Mouse (Mus musculus) forebrain, embryonic 15.5 days (tissue): ENCODE measurements around the gene Atm. TPM values are rescaled to one million over a fixed set of nuclear protein-coding genes. Genes with fewer than 3 reads are reported as not detected.

ENCODE experiments used
- ATAC-seq: fragments of 200-750 bp; cut with Nextera tagmentation; replicated peaks from 2 replicates; pipeline ENCODE4 v1.8.0; 2017; ENCODE audit warnings: mild to moderate bottlenecking, moderate TSS enrichment, moderate library complexity
- H3K27ac ChIP-seq: fragments of 300-500 bp; sonication (generic); replicated peaks from 2 replicates; pipeline ENCODE4 v1.5.1; 2015; ENCODE audit warnings: mild to moderate bottlenecking, inconsistent platforms
- H3K27me3 ChIP-seq: fragments of 300-500 bp; sonication (generic); 2 replicates; pipeline ENCODE4 v1.6.1; 2015; ENCODE audit warnings: inconsistent platforms
- H3K36me3 ChIP-seq: fragments of 300-500 bp; sonication (generic); 2 replicates; pipeline ENCODE4 v1.6.1; 2015; ENCODE audit warnings: mild to moderate bottlenecking, inconsistent platforms
- H3K4me1 ChIP-seq: fragments of 300-500 bp; sonication (generic); 2 replicates; pipeline ENCODE4 v1.6.1; 2015; ENCODE audit warnings: inconsistent platforms
- H3K4me2 ChIP-seq: fragments of 300-500 bp; sonication (generic); replicated peaks from 2 replicates; pipeline ENCODE4 v1.6.1; 2015; ENCODE audit warnings: mild to moderate bottlenecking, inconsistent platforms
- H3K4me3 ChIP-seq: fragments of 300-500 bp; sonication (generic); 2 replicates; pipeline ENCODE4 v1.5.1; 2015; ENCODE audit warnings: mild to moderate bottlenecking, inconsistent platforms
- H3K9ac ChIP-seq: fragments of 300-500 bp; sonication (generic); replicated peaks from 2 replicates; pipeline ENCODE4 v1.6.1; 2015; ENCODE audit warnings: mild to moderate bottlenecking, inconsistent platforms
- H3K9me3 ChIP-seq: fragments of 300-500 bp; sonication (generic); 2 replicates; pipeline ENCODE4 v1.6.1; 2016; ENCODE audit warnings: inconsistent platforms
- WGBS: fragments of 180-500 bp; shearing (Covaris S2); methylation state at CpG from one replicate; pipeline ENCODE4 v1.1.7; 2015; ENCODE audit warnings: mixed read lengths; 5-methylcytosine and 5-hydroxymethylcytosine counted together
- microRNA-seq: library from miRNA; unstranded; fragments of <30 nt; microRNA quantifications from one replicate; pipeline ENCODE4, GENCODE M21; 2016
- polyA plus RNA-seq: library from polyadenylated mRNA; unstranded; fragments of >200 nt; fragmentation: Nextera tagmentation; extraction: Ambion mirVana; gene quantifications from 2 replicates; pipeline ENCODE4 v1.2.1, GENCODE M21; 2015

The Atm gene
- polyA plus RNA-seq, 1 experiment from 2014 or later, result 12.4 TPM

DNA sequence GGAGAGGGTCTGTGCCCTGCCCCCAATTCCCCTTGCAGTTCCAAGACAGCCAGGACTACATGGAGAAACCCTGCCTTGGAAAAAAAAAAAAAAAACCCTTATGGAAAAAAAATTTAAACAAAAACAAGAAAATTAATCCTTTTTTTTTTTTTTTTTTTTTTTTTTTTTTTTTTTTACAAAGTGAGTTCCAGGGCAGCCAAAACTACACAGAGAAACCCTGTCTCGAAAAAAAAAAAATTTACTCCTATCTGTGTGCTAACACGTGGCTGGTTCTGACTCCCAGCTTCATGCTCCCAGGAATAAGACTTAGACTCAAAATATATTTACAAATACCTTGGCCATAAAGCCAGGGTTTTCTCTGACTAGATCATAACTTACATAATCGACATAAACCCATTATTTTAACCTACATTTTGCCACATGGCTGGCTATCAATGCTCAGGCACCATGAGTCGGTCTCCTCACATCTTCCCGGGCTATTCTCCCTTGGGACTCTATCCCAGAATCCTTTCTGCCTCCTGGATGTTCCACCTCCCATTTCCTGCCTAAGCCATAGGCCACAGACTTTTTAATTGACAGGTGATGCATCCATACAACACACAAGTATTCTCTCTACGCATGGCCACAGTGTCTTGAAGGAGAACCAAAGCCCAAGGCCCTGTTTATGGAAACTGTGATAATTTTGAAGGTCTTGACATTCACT, 132.3 kb downstream of the Atm start:
- no peak for ATAC-seq
- 0 out of 2 replicates have a peak overlapping the region, but pooled peaks have one; percentile 49 for H3K4me2 ChIP-seq
- 83% methylated on average over 6 of the region's 6 CpGs for WGBS
- H3K27ac ChIP-seq, result no peak overlapping the region
- H3K4me3 ChIP-seq, result no peak overlapping the region
- H3K4me1 ChIP-seq, result peaks cover 14% of the 10 kb centered on the region
- no peaks in the 10 kb centered on the region for H3K36me3 ChIP-seq
- H3K27me3 ChIP-seq, result no peaks in the 10 kb centered on the region
- H3K9me3 ChIP-seq, result no peaks in the 10 kb centered on the region
- H3K9ac ChIP-seq, result no peak overlapping the region

DNA sequence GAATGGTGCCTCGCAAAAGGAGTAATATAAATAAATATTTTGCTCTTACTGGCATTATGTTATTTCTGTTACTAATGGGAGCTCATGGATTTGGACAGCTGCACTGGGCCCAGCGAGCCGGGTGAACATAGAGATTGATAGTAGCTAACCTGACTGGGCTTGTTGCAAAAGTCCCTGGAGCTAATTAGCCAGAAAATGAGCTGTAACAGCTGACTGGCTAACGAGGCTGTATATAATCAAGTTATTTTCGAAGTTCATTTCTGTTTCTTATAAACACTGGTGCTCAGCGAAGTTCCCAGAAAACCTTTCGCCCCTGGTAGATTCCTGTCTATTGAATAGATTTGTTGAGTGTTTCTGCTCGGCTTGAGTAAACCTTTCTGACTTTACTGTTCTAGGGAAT, 133.5 kb downstream of the Atm start:
- Histone ChIP-seq H3K36me3 (no peaks in the 10 kb centered on the region), H3K9me3 (no peaks in the 10 kb centered on the region), H3K4me2 (peak overlapping the region; percentile 16; the same call in 1 of the 2 replicates), H3K9ac (no peak overlapping the region), H3K4me3 (no peak overlapping the region), H3K4me1 (peaks cover 14% of the 10 kb centered on the region), H3K27ac (no peak overlapping the region), H3K27me3 (no peaks in the 10 kb centered on the region)
- no peak for ATAC-seq
- WGBS, result 40% methylated on average over 8 of the region's 8 CpGs

DNA sequence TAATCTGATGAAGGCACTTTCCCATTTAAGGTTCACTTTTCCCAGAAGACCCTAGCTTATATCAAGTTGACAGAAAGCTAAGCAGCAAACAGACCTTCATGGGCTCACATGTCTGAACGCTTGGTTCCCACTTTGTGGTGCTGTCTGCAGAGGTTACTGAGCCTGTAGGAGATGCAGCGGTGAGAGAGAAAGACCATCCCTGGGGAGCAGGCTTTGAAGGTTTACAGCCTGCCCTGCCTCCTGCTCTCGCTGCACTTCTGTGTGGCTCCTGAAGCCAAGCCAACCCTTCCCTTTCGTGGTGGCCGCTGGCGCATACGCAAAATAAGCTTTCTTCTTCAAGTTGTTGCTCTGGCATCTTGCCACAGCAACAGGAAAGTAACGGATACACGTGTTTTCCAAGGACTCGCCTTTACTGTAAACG, 134.2 kb downstream of the Atm start, which contains the start of gene 4930550C14Rik:
TSS of gene 4930550C14Rik (plus strand) at position 35 of the 421 bp plus-strand sequence.
- H3K4me1 ChIP-seq, result peaks cover 14% of the 10 kb centered on the region
- H3K27me3 ChIP-seq, result no peaks in the 10 kb centered on the region
- no peak within 1 kb of the TSS for H3K9ac ChIP-seq
- WGBS, result 14% methylated on average over 11 of the region's 11 CpGs
- no peaks in the 10 kb centered on the region for H3K9me3 ChIP-seq
- no peak within 1 kb of the TSS for H3K4me3 ChIP-seq
- peak within 1 kb of the TSS; percentile 16; the same call in 1 of the 2 replicates for H3K4me2 ChIP-seq
- no peak within 1 kb of the TSS for H3K27ac ChIP-seq
- no peaks in the 10 kb centered on the region for H3K36me3 ChIP-seq
- no peak for ATAC-seq

DNA sequence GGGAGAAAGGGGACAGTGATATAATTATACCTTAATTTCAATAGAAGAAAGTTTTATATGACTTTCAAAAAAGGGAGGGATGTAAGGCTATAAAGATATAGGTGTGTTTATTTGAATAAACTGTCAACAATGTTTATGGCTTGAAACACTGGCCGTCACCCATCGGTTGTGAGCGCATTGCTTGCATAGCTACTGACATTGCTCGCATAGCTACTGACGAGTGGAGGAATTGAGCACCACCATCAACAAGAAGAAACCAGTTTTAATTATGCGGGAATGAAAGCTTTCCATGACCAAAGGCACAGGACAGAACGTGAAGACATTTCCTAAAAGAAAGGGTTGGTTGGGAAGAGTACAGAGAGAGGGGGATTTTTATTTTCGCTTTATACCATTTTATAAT, 135.4 kb downstream of the Atm start:
- WGBS, result 87% methylated on average over 8 of the region's 8 CpGs
- ATAC-seq, result no peak

DNA sequence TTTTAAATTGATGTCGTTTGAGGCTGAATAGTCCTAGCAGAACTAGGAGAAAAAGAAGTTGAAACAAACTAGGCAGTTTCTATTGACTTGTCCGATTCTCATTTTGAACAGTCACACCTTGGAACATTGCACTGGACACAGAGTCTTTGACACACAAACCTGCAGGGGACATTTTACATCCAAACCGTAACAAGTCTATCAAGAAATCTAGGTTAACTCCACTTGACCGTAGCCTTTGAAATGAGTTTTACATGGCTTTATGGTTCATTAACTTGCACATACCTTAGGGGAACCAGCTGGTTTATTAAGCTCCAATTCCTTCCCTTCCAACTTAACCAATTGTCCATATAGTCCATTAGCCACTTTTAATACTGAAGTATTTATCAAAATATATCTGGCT, 135.8 kb downstream of the Atm start:
- ATAC-seq, result no peak
- no peaks in the 10 kb centered on the region for H3K9me3 ChIP-seq
- no peak overlapping the region for H3K9ac ChIP-seq
- no peak overlapping the region for H3K4me3 ChIP-seq
- H3K4me1 ChIP-seq, result peaks cover 13% of the 10 kb centered on the region
- H3K36me3 ChIP-seq, result no peaks in the 10 kb centered on the region
- 90% methylated on average over 4 of the region's 4 CpGs for WGBS
- no peak overlapping the region for H3K4me2 ChIP-seq
- H3K27ac ChIP-seq, result no peak overlapping the region
- no peaks in the 10 kb centered on the region for H3K27me3 ChIP-seq

More for the DNA sequence above, 135.4 kb downstream of the Atm start:
- no peak overlapping the region for H3K4me3 ChIP-seq
- H3K4me1 ChIP-seq, result peaks cover 14% of the 10 kb centered on the region
- no peaks in the 10 kb centered on the region for H3K27me3 ChIP-seq
- no peaks in the 10 kb centered on the region for H3K9me3 ChIP-seq
- no peak overlapping the region for H3K4me2 ChIP-seq
- H3K9ac ChIP-seq, result no peak overlapping the region
- no peak overlapping the region for H3K27ac ChIP-seq
- H3K36me3 ChIP-seq, result no peaks in the 10 kb centered on the region

DNA sequence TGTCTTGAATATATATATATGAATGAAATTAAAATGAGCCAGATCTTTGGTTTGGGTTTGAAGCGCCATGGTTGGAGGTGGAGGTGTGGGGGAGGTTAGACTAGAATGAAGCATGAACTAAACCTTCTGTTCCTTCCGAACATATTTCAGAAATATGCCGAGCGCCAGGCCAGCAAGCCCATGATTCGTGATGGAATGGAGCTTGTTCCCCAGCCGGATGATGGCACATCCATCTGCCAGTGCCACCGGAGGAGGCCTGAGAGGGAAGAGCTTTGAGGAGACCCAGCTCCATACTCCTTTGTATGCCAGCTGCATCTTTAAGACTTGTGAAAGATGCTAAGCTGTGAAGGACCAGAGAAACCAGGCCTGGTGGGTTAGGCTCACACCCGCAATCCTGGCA, 137.0 kb downstream of the Atm start:
- Histone ChIP-seq H3K27ac (no peak overlapping the region), H3K9me3 (no peaks in the 10 kb centered on the region), H3K27me3 (no peaks in the 10 kb centered on the region), H3K9ac (no peak overlapping the region), H3K36me3 (no peaks in the 10 kb centered on the region), H3K4me3 (no peak overlapping the region), H3K4me1 (peaks cover 8% of the 10 kb centered on the region), H3K4me2 (no peak overlapping the region)
- WGBS, result 93% methylated on average over 8 of the region's 8 CpGs
- ATAC-seq, result no peak

DNA sequence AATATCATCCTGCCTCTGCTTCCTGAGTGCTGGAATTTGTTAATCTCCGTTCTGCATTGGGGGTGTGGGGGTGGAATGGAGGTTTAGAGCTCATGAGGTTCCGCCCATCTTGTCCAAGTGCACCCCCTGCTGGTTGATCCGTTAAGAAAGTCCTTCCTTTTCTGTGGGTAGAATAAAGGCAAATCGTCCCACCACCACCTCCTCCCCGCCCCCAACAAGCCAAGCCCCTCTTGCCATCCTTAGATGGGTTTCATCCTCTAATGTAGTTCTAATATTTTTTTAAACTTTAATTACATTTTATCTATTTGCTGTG, 138.2 kb downstream of the Atm start:
- peaks cover 8% of the 10 kb centered on the region for H3K4me1 ChIP-seq
- WGBS, result 14% methylated on average over 5 of the region's 5 CpGs
- H3K27me3 ChIP-seq, result no peaks in the 10 kb centered on the region
- no peak overlapping the region for H3K27ac ChIP-seq
- H3K4me3 ChIP-seq, result no peak overlapping the region
- H3K9me3 ChIP-seq, result no peaks in the 10 kb centered on the region
- H3K9ac ChIP-seq, result no peak overlapping the region
- H3K36me3 ChIP-seq, result no peaks in the 10 kb centered on the region
- H3K4me2 ChIP-seq, result no peak overlapping the region
- no peak for ATAC-seq

DNA sequence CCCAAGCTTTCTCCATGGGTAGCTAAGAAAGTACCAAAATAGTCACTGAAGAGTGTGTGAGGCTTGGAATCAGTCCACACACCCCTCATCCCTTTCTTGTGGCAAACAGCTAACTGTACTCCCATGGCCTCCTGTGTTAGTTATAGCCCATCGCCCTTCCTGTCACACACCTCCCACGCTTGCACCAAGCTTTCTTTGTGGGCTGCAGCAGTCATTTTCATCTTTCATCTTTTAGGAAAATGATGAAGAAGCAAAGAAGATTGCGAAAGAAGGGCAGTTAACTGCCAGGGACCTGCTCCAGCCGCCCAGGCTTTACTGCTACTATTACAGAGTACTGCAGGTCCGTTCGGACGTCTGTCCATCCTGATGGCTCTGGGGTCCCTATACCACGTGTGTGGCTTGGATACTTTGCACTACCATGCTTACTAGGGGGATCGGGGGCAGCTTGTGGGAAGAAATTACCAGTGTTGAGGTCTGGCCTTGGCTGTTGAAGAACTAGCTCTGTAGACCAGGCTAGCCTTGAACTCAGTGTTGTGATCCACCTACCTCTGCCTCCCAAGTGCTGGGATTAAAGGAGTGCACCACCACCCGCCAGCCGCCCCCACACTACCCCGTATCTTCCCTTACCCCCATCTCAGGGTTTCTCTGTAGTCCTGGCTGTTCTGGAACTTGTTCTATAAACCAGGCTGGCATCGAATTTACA, 138.7 kb downstream of the Atm start:
- no peak overlapping the region for H3K27ac ChIP-seq
- no peak for ATAC-seq
- no peaks in the 10 kb centered on the region for H3K36me3 ChIP-seq
- no peak overlapping the region for H3K9ac ChIP-seq
- H3K4me1 ChIP-seq, result peaks cover 6% of the 10 kb centered on the region
- no peak overlapping the region for H3K4me2 ChIP-seq
- WGBS, result 85% methylated on average over 13 of the region's 13 CpGs
- H3K4me3 ChIP-seq, result no peak overlapping the region
- no peaks in the 10 kb centered on the region for H3K9me3 ChIP-seq
- H3K27me3 ChIP-seq, result no peaks in the 10 kb centered on the region

DNA sequence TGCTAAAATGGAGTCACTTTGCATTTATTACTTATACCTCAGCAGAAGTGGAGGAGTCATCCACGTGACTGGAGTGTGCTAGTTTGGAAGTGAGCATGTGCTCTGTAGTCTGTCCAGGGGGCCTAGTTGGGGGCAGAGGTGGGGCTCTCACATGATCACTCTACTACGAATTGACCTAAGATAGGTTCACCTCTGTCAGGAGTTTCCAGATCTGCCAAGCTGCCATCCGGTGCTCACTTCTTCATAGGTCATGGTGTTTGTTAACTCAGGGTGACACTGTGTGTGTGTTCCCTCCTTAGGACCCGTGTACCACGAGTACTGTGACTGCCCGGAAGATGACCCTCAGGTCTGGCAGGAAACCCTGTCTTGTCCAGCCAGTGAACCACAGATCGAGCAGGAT, 146.4 kb downstream of the Atm start:
- Histone ChIP-seq H3K4me3 (no peak overlapping the region), H3K27me3 (no peaks in the 10 kb centered on the region), H3K9me3 (no peaks in the 10 kb centered on the region), H3K9ac (no peak overlapping the region), H3K4me1 (peaks cover 2% of the 10 kb centered on the region), H3K36me3 (no peaks in the 10 kb centered on the region), H3K27ac (no peak overlapping the region), H3K4me2 (no peak overlapping the region)
- WGBS, result 92% methylated on average over 7 of the region's 7 CpGs
- ATAC-seq, result no peak

Small RNA genes lying within 50 kb of the gene (microRNA-seq; reads per million reads assigned to microRNA genes)
- gene Mir130c, result not detected

Other genes starting within 250 kb of the Atm start
- gene Exph5, start 235.1 kb downstream of the Atm start, polyA plus RNA-seq, result 0.09 and 0.11 TPM in 2 replicates
- 5.0 and 5.2 TPM in 2 replicates for gene Kdelc2, start 152.7 kb downstream of the Atm start, polyA plus RNA-seq
- 0.14 TPM in 1 of 2 replicates, not detected in the other for gene 4930550C14Rik, start 134.4 kb downstream of the Atm start, polyA plus RNA-seq
- 13.2 and 14.6 TPM in 2 replicates for gene Npat, start 307 bp upstream of the Atm start, polyA plus RNA-seq
- 171 and 182 TPM in 2 replicates for gene Acat1, start 73.6 kb upstream of the Atm start, polyA plus RNA-seq
- 47.0 and 47.2 TPM in 2 replicates for gene Cul5, start 133.3 kb upstream of the Atm start, polyA plus RNA-seq
- gene Rab39, start 169.5 kb upstream of the Atm start, polyA plus RNA-seq, result 3.7 and 4.2 TPM in 2 replicates
- gene Slc35f2, start 234.8 kb upstream of the Atm start, polyA plus RNA-seq, result 9.0 and 9.7 TPM in 2 replicates